Mouse (Mus musculus) urinary bladder, postnatal 0 days (tissue): ENCODE results near the gene Dmrtc1b. TPM values are rescaled to one million over a fixed set of nuclear protein-coding genes. Genes with fewer than 3 reads are reported as not detected.

Source experiments
- polyA plus RNA-seq: library from polyadenylated mRNA; unstranded; fragments of >200 nt; fragmentation: Nextera tagmentation; extraction: Ambion mirVana; gene quantifications from 2 replicates; pipeline ENCODE4 v1.2.1, GENCODE M21; 2015

Dmrtc1b gene
- polyA plus RNA-seq, result not detected in 2 replicates

DNA sequence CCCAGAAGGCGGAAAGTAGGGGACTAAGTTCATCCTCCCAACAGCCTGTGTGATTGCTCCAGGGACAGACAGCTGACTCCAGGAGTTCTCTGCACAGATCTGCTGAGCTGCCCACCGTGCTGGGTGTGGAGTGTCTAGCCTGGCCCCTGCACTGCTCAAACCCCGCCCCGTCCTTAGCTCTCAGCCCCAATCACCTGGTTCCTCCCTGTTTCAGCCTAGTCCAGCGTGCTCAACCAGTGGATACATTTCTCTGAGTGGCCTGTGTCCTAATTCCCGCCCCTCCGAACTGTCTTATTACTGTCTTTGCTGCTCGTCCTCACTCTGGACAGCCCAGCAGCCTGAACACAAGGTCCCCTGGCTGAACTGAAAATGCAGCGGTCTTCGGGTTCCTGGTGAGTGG is at the start of gene Dmrtc1b, which contains the start of gene Gm9112:
Gene Dmrtc1b, plus strand, starts transcription at position 331 of the 400 bp plus-strand sequence.
Gene Gm9112, minus strand, starts transcription at position 101 of the 400 bp plus-strand sequence.

DNA sequence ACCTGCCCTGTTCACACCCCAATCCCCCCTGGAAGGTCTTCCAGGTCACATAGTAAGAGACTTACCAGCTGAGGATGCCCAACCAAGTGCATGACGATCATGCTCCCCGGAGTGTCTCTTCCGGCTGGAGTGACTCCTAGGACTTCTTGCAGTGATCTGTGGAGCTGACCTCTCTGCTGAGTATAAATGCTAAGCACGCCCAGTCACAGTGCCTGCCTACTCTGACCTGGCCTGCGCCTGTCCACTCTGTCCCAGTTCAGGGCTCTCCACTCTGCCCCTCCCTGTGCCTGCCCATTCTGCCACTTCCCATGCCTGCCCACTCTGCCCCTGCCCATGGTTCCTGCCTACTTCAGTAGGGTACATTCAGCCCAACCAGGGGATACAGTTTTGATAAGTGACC is 20.8 kb upstream of the Dmrtc1b start, which contains the start of gene Gm3880:
Gene Gm3880, minus strand, starts transcription at position 101 of the 400 bp plus-strand sequence.

Other genes with a start within 250 kb of the Dmrtc1b start
- gene Hdac8, start 202.5 kb upstream of the Dmrtc1b start, polyA plus RNA-seq, result 7.3 and 8.1 TPM in 2 replicates
- 4.7 and 5.3 TPM in 2 replicates for gene Phka1, start 63.6 kb upstream of the Dmrtc1b start, polyA plus RNA-seq
- gene Gm3880, start 20.9 kb upstream of the Dmrtc1b start, polyA plus RNA-seq, result not detected in 2 replicates
- gene Gm9112, start 230 bp upstream of the Dmrtc1b start, polyA plus RNA-seq, result not detected in 2 replicates
- gene Dmrtc1c1, start 95.1 kb downstream of the Dmrtc1b start, polyA plus RNA-seq, result not detected in 2 replicates
- gene Dmrtc1c2, start 146.8 kb downstream of the Dmrtc1b start, polyA plus RNA-seq, result not detected in 2 replicates
- not detected in 2 replicates for gene 1700031F05Rik, start 160.1 kb downstream of the Dmrtc1b start, polyA plus RNA-seq
- 0.40 and 0.75 TPM in 2 replicates for gene Dmrtc1a, start 200.8 kb downstream of the Dmrtc1b start, polyA plus RNA-seq
- not detected in 2 replicates for gene 1700011M02Rik, start 201.0 kb downstream of the Dmrtc1b start, polyA plus RNA-seq
- gene 1700018G05Rik, start 220.5 kb downstream of the Dmrtc1b start, polyA plus RNA-seq, result not detected in 2 replicates